Mouse (Mus musculus) embryonic fibroblast, embryonic 13.5 days (primary cell): ENCODE results near the gene Zfp981. TPM values are rescaled to one million over a fixed set of nuclear protein-coding genes. Genes with fewer than 3 reads are reported as not detected.
"Not testable (repeated sequence)": the region's sequence is repeated elsewhere in the genome, so short reads cannot be mapped to it uniquely, and the experiment has no call there.

Source experiments
- H3K27ac ChIP-seq: 2 replicates; pipeline ENCODE4 v1.5.1; 2012; ENCODE audit warnings: low read length, control low read depth, inconsistent platforms; ENCODE audit not compliant: insufficient read depth
- H3K4me1 ChIP-seq: 2 replicates; pipeline ENCODE4 v1.6.1; 2011; ENCODE audit warnings: low read length; ENCODE audit not compliant: control insufficient read depth, insufficient read depth
- H3K4me3 ChIP-seq: 2 replicates; pipeline ENCODE4 v1.5.1; 2011; ENCODE audit warnings: mild to moderate bottlenecking, control low read depth, low read length; ENCODE audit not compliant: insufficient read depth
- CTCF ChIP-seq: IDR thresholded peaks from 2 replicates; pipeline ENCODE4 v1.5.1; 2011; ENCODE audit warnings: mild to moderate bottlenecking, control low read depth, low read length, moderate library complexity, borderline replicate concordance; ENCODE audit not compliant: insufficient read depth
- POLR2A ChIP-seq: IDR thresholded peaks from 2 replicates; pipeline ENCODE4 v1.6.1; 2011; ENCODE audit warnings: low read depth, mild to moderate bottlenecking, control low read depth, low read length, moderate library complexity
- polyA plus RNA-seq: library from polyadenylated mRNA; stranded (reverse); fragments of >200 nt; gene quantifications from 2 replicates; pipeline ENCODE4 v1.2.4, GENCODE M21; 2011; ENCODE audit warnings: low read depth; ENCODE audit not compliant: missing spikeins, insufficient read length

Gene Zfp981
- not detected in 2 replicates for polyA plus RNA-seq

- not testable (repeated sequence) for H3K27ac ChIP-seq, H3K4me1 ChIP-seq, H3K4me3 ChIP-seq
These were observed at the start of gene Zfp981 for GRCm38 (mm10) chr4:146501727-146502126. Gene Zfp981 (plus strand): TSS chr4:146502027.

GRCm38 (mm10) chr4:146452576-146452975, 49.3 kb upstream of the Zfp981 start:
- H3K4me3 ChIP-seq, H3K4me1 ChIP-seq, H3K27ac ChIP-seq: not testable (repeated sequence)

GRCm38 (mm10) chr4:146454170-146454569, 47.7 kb upstream of the Zfp981 start:
- not testable (repeated sequence) for H3K27ac ChIP-seq, H3K4me3 ChIP-seq, H3K4me1 ChIP-seq

DNA sequence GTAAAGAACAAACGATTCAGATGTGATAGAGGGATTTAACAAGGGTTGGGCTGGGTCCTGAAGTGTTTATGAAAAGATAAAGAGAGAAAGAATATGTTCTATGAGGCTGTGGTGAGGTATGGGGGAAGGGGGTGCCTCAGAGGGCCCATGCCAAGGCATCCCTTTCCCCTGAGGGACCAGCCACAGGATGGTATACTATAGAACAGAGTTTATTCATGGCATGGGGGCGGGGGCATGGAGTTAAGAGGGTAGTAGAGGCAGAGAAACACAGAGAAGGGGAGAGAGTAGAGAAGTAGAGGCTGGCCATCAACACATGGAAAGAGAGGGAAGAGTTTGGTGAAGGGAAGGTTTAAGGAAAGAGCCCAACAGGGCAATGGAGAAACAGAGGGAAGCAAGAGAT, 46.9 kb upstream of the Zfp981 start:
- Histone ChIP-seq H3K4me3 (no peak overlapping the region), H3K4me1 (no peaks in the 10 kb centered on the region), H3K27ac (no peak overlapping the region)
- TF ChIP-seq POLR2A (no peak), CTCF (no peak)

- H3K4me3 ChIP-seq, result no peak overlapping the region
- no peak overlapping the region for H3K27ac ChIP-seq
- TF ChIP-seq POLR2A (no peak), CTCF (no peak)
- H3K4me1 ChIP-seq, result no peaks in the 10 kb centered on the region
These were observed 46.5 kb upstream of the Zfp981 start for GRCm38 (mm10) chr4:146455321-146455721.

GRCm38 (mm10) chr4:146456061-146456726, 45.6 kb upstream of the Zfp981 start:
- H3K4me1 ChIP-seq, result no peaks in the 10 kb centered on the region
- H3K4me3 ChIP-seq, result no peak overlapping the region
- no peak overlapping the region for H3K27ac ChIP-seq
- TF ChIP-seq POLR2A (no peak), CTCF (no peak)

- Histone ChIP-seq H3K27ac (no peak overlapping the region), H3K4me1 (no peaks in the 10 kb centered on the region), H3K4me3 (no peak overlapping the region)
- no peak for TF ChIP-seq POLR2A
- TF ChIP-seq CTCF, result no peak
These were observed 44.7 kb upstream of the Zfp981 start for GRCm38 (mm10) chr4:146457126-146457525.

GRCm38 (mm10) chr4:146457720-146458119, 44.1 kb upstream of the Zfp981 start:
- H3K27ac ChIP-seq, result no peak overlapping the region
- TF ChIP-seq POLR2A (no peak), CTCF (no peak)
- no peak overlapping the region for H3K4me3 ChIP-seq
- H3K4me1 ChIP-seq, result no peaks in the 10 kb centered on the region

DNA sequence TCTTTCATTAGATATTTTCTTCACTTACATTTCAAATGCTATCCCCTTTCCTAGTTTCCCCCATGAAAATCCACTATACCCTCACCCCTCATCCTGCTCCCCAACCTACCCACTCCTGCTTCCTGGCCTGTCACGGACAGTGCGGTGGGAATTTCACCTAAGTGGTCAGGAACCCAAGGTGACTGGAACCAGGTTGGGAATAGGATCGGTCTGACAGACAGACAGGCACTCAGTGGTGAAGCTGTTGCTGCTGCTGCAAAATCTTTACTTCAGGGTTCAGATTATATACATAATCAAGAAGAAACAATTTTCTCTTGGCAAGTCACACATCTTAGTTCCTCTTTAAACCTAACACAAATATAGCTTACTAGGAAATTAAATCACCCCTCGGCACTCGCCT, 42.0 kb upstream of the Zfp981 start:
- not testable (repeated sequence) for H3K27ac ChIP-seq, H3K4me3 ChIP-seq, H3K4me1 ChIP-seq

GRCm38 (mm10) chr4:146460685-146461084, 41.1 kb upstream of the Zfp981 start:
- not testable (repeated sequence) for H3K27ac ChIP-seq, H3K4me3 ChIP-seq, H3K4me1 ChIP-seq

GRCm38 (mm10) chr4:146463649-146464351, 38.0 kb upstream of the Zfp981 start:
- H3K4me1 ChIP-seq, H3K4me3 ChIP-seq, H3K27ac ChIP-seq: not testable (repeated sequence)

- H3K27ac ChIP-seq, H3K4me3 ChIP-seq, H3K4me1 ChIP-seq: not testable (repeated sequence)
These were observed 31.8 kb upstream of the Zfp981 start for GRCm38 (mm10) chr4:146469984-146470383.

DNA sequence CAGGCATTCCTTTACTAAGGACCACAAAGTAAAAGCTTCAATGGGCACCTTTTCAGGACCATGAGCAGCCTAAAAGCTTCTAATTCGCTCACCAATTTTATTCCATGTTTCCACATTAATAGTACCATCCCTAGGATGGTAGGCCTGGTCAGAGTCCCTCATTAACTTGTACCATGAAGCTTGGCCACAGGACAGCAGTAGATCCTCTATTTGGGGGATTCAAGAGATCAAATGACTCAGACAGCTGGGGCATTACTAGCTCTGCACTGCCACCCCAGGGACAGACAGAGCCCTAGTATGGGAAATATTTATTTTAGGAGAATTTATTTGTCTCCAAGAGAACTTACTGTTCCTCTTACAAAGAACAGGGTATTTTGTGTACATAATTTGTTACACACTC, 27.6 kb upstream of the Zfp981 start:
- not testable (repeated sequence) for H3K27ac ChIP-seq, H3K4me3 ChIP-seq, H3K4me1 ChIP-seq

- not testable (repeated sequence) for H3K4me3 ChIP-seq, H3K4me1 ChIP-seq, H3K27ac ChIP-seq
These were observed 26.8 kb upstream of the Zfp981 start for GRCm38 (mm10) chr4:146474716-146475676.

- not testable (repeated sequence) for H3K4me3 ChIP-seq, H3K27ac ChIP-seq, H3K4me1 ChIP-seq
These were observed 25.6 kb upstream of the Zfp981 start for GRCm38 (mm10) chr4:146476260-146476659.
